Mouse (Mus musculus) lung, postnatal 0 days (tissue): ENCODE results near the gene Aes. TPM values are rescaled to one million over a fixed set of nuclear protein-coding genes. Genes with fewer than 3 reads are reported as not detected.

ENCODE experiments used
- ATAC-seq: fragments of 200-750 bp; cut with Nextera tagmentation; 2 replicates; pipeline ENCODE4 v1.8.0; 2017; ENCODE audit warnings: moderate library complexity
- DNase-seq: peaks from one replicate; pipeline ENCODE4 v3.0.0-alpha.2; 2016; ENCODE audit warnings: low spot score
- H3K27ac ChIP-seq: fragments of 300-500 bp; sonication (generic); 2 replicates; pipeline ENCODE4 v1.5.1; 2014; ENCODE audit warnings: antibody characterized with exemption, mild to moderate bottlenecking, low read length, mixed read lengths
- H3K27me3 ChIP-seq: fragments of 300-500 bp; sonication (generic); replicated peaks from 2 replicates; pipeline ENCODE4 v1.6.1; 2014; ENCODE audit warnings: low read length, mixed read lengths; ENCODE audit not compliant: insufficient read depth
- H3K36me3 ChIP-seq: fragments of 300-500 bp; sonication (generic); 2 replicates; pipeline ENCODE4 v1.6.1; 2014; ENCODE audit warnings: low read length, mixed read lengths; ENCODE audit not compliant: insufficient read depth
- H3K4me1 ChIP-seq: fragments of 300-500 bp; sonication (generic); 2 replicates; pipeline ENCODE4 v1.6.1; 2014; ENCODE audit warnings: antibody characterized with exemption, low read depth, low read length, mixed read lengths; ENCODE audit not compliant: insufficient read depth
- H3K4me2 ChIP-seq: fragments of 300-500 bp; sonication (generic); replicated peaks from 2 replicates; pipeline ENCODE4 v1.6.1; 2014; ENCODE audit warnings: low read depth, mild to moderate bottlenecking, low read length, moderate library complexity, mixed read lengths
- H3K4me3 ChIP-seq: fragments of 300-500 bp; sonication (generic); 2 replicates; pipeline ENCODE4 v1.5.1; 2014; ENCODE audit warnings: low read depth, low read length
- H3K9ac ChIP-seq: fragments of 300-500 bp; sonication (generic); replicated peaks from 2 replicates; pipeline ENCODE4 v1.6.1; 2014; ENCODE audit warnings: low read depth, mild to moderate bottlenecking
- H3K9me3 ChIP-seq: fragments of 300-500 bp; sonication (generic); 2 replicates; pipeline ENCODE4 v1.6.1; 2016; ENCODE audit warnings: low read length, mixed read lengths
- CTCF ChIP-seq: IDR thresholded peaks from 2 replicates; pipeline ENCODE4 v1.5.1; 2016; ENCODE audit warnings: antibody characterized with exemption, mild to moderate bottlenecking
- EP300 ChIP-seq: IDR thresholded peaks from 2 replicates; pipeline ENCODE4 v1.6.1; 2016; ENCODE audit warnings: antibody characterized with exemption, mild to moderate bottlenecking, control low read depth
- WGBS: fragments of 180-500 bp; shearing (Covaris S2); extraction: QIAGEN DNeasy Blood & Tissue Kit; methylation state at CpG from one replicate; pipeline ENCODE4 v1.1.7; 2014; 5-methylcytosine and 5-hydroxymethylcytosine counted together
- polyA plus RNA-seq: library from polyadenylated mRNA; unstranded; fragments of >200 nt; fragmentation: Nextera tagmentation; extraction: Ambion mirVana; gene quantifications from 2 replicates; pipeline ENCODE4 v1.2.1, GENCODE M21; 2015

The Aes gene
- polyA plus RNA-seq, 1 experiment from 2014 or later: 473 TPM

DNA sequence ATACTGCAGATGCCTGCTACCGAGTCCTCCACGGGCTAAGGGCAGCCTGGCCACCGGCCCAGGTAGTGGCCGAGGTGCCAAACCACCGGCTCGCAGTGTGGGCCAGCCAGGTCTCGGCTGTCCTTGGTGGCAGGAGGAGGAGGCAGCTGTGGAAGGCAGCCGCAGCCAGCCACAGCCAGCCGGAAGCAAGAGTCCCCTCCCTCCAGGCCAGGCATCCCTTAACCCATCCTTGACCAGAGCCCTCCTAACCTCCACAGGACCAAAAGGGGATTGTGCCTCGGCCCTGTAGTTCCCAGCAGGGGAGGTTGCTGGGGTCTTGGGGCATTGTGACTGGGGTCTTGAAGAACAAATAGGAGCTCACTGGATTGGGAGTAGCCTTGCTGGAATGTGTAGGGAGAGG, 4.9 kb downstream of the Aes start:
- Histone ChIP-seq H3K4me1 (peaks cover 31% of the 10 kb centered on the region; the same call in 1 of the 2 replicates), H3K9ac (no peak overlapping the region), H3K4me2 (peak overlapping the region; percentile 51), H3K27ac (peak overlapping the region; percentile 66), H3K4me3 (peak overlapping the region; percentile 14; the same call in 1 of the 2 replicates), H3K9me3 (no peaks in the 10 kb centered on the region), H3K27me3 (no peaks in the 10 kb centered on the region), H3K36me3 (no peaks in the 10 kb centered on the region)
- DNase-seq (peak; percentile 81), ATAC-seq (peak; percentile 54)
- WGBS: 5% methylated on average over 9 of the region's 10 CpGs
- TF ChIP-seq CTCF: no peak
- no peak for TF ChIP-seq EP300

DNA sequence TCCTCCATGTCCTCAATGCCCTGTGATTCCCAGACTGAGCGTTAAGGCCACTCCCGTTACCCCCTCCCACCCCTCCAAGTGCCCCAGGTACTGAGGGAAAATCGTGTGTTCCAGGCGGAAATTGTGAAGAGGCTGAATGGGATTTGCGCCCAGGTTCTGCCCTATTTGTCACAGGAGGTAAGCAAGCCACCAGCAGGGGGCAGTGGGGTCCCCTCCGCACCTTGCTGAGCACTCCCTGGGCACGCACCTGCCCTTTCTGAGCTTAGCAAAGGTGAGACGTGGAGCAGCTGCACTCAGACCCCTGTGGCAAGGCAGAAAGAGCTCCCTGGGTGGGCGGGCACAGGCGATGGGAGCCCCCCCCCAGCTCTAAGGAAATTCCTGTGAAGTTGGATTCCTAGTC, 5.4 kb downstream of the Aes start:
- Histone ChIP-seq H3K4me3 (no peak overlapping the region), H3K27ac (no peak overlapping the region), H3K9ac (no peak overlapping the region), H3K36me3 (no peaks in the 10 kb centered on the region), H3K4me2 (no peak overlapping the region), H3K9me3 (no peaks in the 10 kb centered on the region), H3K27me3 (no peaks in the 10 kb centered on the region), H3K4me1 (peaks cover 31% of the 10 kb centered on the region; the same call in 1 of the 2 replicates)
- no peak for TF ChIP-seq EP300
- peak; percentile 81 for TF ChIP-seq CTCF
- 39% methylated on average over 10 of the region's 10 CpGs for WGBS
- DNase-seq (peak; percentile 65), ATAC-seq (no peak)

- Histone ChIP-seq H3K9ac (no peak overlapping the region), H3K4me1 (peaks cover 34% of the 10 kb centered on the region; the same call in 1 of the 2 replicates), H3K36me3 (no peaks in the 10 kb centered on the region), H3K27me3 (no peaks in the 10 kb centered on the region), H3K27ac (no peak overlapping the region), H3K4me2 (no peak overlapping the region), H3K4me3 (no peak overlapping the region), H3K9me3 (no peaks in the 10 kb centered on the region)
- ATAC-seq: no peak
- WGBS: 50% methylated on average over 18 of the region's 20 CpGs
- no peak for DNase-seq
- no peak for TF ChIP-seq CTCF
- TF ChIP-seq EP300: no peak
These were observed 6.3 kb downstream of the Aes start for GRCm38 (mm10) chr10:81565257-81566228.

DNA sequence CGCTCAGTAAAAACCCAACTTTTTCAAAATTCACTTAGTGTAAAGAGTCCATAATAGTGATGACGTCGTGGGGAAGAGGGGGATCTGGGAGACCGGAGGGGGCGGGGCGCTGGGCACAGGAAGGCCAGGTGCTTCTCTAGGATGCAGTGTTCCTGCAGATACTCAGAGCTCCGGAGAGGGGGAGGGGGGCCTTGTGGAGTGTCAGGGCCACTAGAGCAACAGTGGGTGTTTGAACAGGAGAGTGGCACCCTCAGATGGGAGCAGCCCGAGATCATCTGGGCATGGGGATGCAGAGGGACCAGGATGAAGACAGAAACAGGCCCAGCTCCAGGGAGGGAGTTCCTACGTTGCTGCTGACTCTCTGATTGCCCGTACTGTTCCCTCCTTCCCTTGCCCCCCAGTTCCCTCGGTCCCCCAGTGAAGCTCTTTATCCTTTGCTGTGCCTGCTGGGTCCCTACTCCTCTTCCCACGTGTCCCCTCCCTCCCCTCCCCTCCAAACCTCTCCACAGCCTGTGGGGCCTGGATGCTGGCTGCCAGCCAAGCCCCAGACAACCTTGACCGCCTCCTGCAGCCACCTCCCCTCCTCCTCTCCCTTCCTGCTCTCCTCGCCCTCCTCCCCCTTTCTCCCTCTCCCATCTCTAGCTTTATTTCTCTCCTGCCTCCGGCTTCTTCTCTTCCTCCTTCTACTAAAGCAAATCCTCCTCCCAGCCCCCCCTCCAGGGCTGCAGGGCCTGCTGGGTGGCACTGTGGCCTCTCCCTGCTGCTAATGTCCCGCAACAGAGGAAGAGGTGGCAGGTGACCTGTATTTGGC, 9.3 kb downstream of the Aes start:
- TF ChIP-seq CTCF (no peak), EP300 (no peak)
- Histone ChIP-seq H3K9ac (no peak overlapping the region), H3K4me2 (no peak overlapping the region), H3K27ac (peak overlapping the region; percentile 1; the same call in 1 of the 2 replicates), H3K36me3 (no peaks in the 10 kb centered on the region), H3K4me3 (no peak overlapping the region), H3K9me3 (no peaks in the 10 kb centered on the region), H3K27me3 (no peaks in the 10 kb centered on the region), H3K4me1 (peaks cover 29% of the 10 kb centered on the region)
- 11% methylated on average over 14 of the region's 16 CpGs for WGBS
- ATAC-seq (0 out of 2 replicates have a peak, but pooled peaks have one; percentile 6), DNase-seq (peak; percentile 64)

- ATAC-seq: no peak
- H3K9ac ChIP-seq: no peak overlapping the region
- no peak for TF ChIP-seq CTCF
- TF ChIP-seq EP300: no peak
These were observed 10.4 kb downstream of the Aes start for GRCm38 (mm10) chr10:81569507-81570237.

More at GRCm38 (mm10) chr10:81569507-81570237, 10.4 kb downstream of the Aes start:
- Histone ChIP-seq H3K27me3 (no peaks in the 10 kb centered on the region), H3K4me1 (peaks cover 23% of the 10 kb centered on the region), H3K27ac (no peak overlapping the region), H3K4me3 (no peak overlapping the region), H3K36me3 (no peaks in the 10 kb centered on the region), H3K4me2 (no peak overlapping the region), H3K9me3 (no peaks in the 10 kb centered on the region)
- 65% methylated on average over 9 of the region's 9 CpGs for WGBS
- peak; percentile 3 for DNase-seq
